Mouse (Mus musculus) forebrain, postnatal 0 days (tissue): ENCODE data around the gene Slc23a2. TPM values are rescaled to one million over a fixed set of nuclear protein-coding genes. Genes with fewer than 3 reads are reported as not detected.

Experiments
- ATAC-seq: fragments of 200-750 bp; cut with Nextera tagmentation; 2 replicates; pipeline ENCODE4 v1.8.0; 2017; ENCODE audit warnings: mild to moderate bottlenecking, moderate library complexity
- DNase-seq: peaks from one replicate; pipeline ENCODE4 v3.0.0-alpha.2; 2015
- H3K27ac ChIP-seq: fragments of 300-500 bp; sonication (generic); 2 replicates; pipeline ENCODE4 v1.5.1; 2014; ENCODE audit warnings: low read depth, mild to moderate bottlenecking, antibody characterized with exemption, low read length, moderate library complexity, mixed read lengths
- H3K27me3 ChIP-seq: fragments of 300-500 bp; sonication (generic); 2 replicates; pipeline ENCODE4 v1.6.1; 2014; ENCODE audit warnings: mild to moderate bottlenecking, low read length, mixed read lengths; ENCODE audit not compliant: insufficient read depth
- H3K36me3 ChIP-seq: fragments of 300-500 bp; sonication (generic); 2 replicates; pipeline ENCODE4 v1.6.1; 2014; ENCODE audit warnings: mild to moderate bottlenecking, moderate library complexity; ENCODE audit not compliant: insufficient read depth
- H3K4me1 ChIP-seq: fragments of 300-500 bp; sonication (generic); 2 replicates; pipeline ENCODE4 v1.6.1; 2014; ENCODE audit warnings: antibody characterized with exemption; ENCODE audit not compliant: insufficient read depth
- H3K4me2 ChIP-seq: fragments of 300-500 bp; sonication (generic); 2 replicates; pipeline ENCODE4 v1.6.1; 2014; ENCODE audit warnings: low read depth, mild to moderate bottlenecking, moderate library complexity
- H3K4me3 ChIP-seq: fragments of 300-500 bp; sonication (generic); 2 replicates; pipeline ENCODE4 v1.5.1; 2014; ENCODE audit warnings: low read depth, low read length, mixed read lengths
- H3K9ac ChIP-seq: fragments of 300-500 bp; sonication (generic); 2 replicates; pipeline ENCODE4 v1.6.1; 2014; ENCODE audit warnings: mild to moderate bottlenecking
- H3K9me3 ChIP-seq: fragments of 300-500 bp; sonication (generic); 2 replicates; pipeline ENCODE4 v1.6.1; 2016; ENCODE audit warnings: low read length
- CTCF ChIP-seq: sonication (generic); IDR thresholded peaks from 2 replicates; pipeline ENCODE4 v1.5.1; 2016; ENCODE audit warnings: antibody characterized with exemption, control low read depth, low read depth
- WGBS: fragments of 180-500 bp; shearing (Covaris S2); extraction: QIAGEN DNeasy Blood & Tissue Kit; methylation state at CpG from one replicate; pipeline ENCODE4 v1.1.7; 2014; 5-methylcytosine and 5-hydroxymethylcytosine counted together
- polyA plus RNA-seq: library from polyadenylated mRNA; unstranded; fragments of >200 nt; fragmentation: Nextera tagmentation; extraction: Ambion mirVana; gene quantifications from 2 replicates; pipeline ENCODE4 v1.2.1, GENCODE M21; 2015
- total RNA-seq: library from RNA; depleted of rRNA; stranded (reverse); fragments of >200 nt; gene quantifications from 2 replicates; pipeline ENCODE4 v1.2.3, GENCODE M21; 2014

Gene Slc23a2
- total and polyA plus RNA-seq, 2 experiments from 2014 or later: 36.2 to 57.2 TPM

DNA sequence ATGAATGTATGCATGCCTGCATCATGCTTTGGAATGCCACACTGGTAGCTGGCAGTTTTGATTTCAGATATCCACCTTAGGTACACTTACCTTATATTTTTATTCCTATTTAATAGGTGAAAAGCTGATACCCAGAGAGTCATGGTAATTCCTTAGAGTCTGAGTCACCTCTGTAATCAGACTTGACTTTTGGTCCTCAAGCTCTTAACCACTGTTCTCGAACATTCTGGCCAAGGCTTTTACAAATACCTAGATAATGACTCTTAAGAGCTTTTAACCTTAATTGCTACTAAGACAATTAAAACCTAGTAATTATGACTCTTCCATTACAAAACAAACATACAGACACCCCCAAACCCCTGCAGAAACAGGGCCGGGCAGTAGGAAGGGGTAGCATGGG lies 51.2 kb downstream of the Slc23a2 start:
- H3K36me3 ChIP-seq: peaks cover 36% of the 10 kb centered on the region
- TF ChIP-seq CTCF: no peak
- no peaks in the 10 kb centered on the region for H3K27me3 ChIP-seq
- no peak overlapping the region for H3K4me2 ChIP-seq
- no peaks in the 10 kb centered on the region for H3K9me3 ChIP-seq
- no peak for DNase-seq
- no peak overlapping the region for H3K4me3 ChIP-seq
- H3K9ac ChIP-seq: no peak overlapping the region
- 70% methylated on average over 2 of the region's 2 CpGs for WGBS
- ATAC-seq: no peak
- H3K27ac ChIP-seq: no peak overlapping the region
- H3K4me1 ChIP-seq: no peaks in the 10 kb centered on the region

DNA sequence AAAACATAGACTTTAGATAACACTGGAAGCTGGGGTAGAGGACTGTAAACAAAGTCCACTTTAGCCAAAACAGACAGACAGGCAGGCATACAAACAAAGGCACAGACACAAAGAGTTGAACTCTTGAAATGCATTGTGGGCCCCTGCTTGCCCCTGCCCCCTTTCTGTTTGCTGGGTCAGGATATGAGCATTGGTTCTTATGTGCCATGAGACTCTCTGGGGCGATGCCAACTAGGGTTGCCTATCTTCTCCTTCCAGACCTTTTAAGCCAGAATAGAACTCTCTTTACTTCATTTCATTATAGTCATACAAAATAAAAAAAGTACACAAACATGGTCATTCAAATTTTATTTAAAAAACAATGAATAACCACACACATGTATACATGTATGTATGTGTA lies 51.6 kb downstream of the Slc23a2 start:
- Histone ChIP-seq H3K9ac (no peak overlapping the region), H3K4me2 (no peak overlapping the region), H3K27ac (no peak overlapping the region), H3K9me3 (no peaks in the 10 kb centered on the region), H3K27me3 (no peaks in the 10 kb centered on the region), H3K4me1 (no peaks in the 10 kb centered on the region), H3K36me3 (peaks cover 38% of the 10 kb centered on the region), H3K4me3 (no peak overlapping the region)
- DNase-seq (no peak), ATAC-seq (no peak)
- 95% methylated on average over 1 of the region's 1 CpGs for WGBS
- TF ChIP-seq CTCF: no peak

DNA sequence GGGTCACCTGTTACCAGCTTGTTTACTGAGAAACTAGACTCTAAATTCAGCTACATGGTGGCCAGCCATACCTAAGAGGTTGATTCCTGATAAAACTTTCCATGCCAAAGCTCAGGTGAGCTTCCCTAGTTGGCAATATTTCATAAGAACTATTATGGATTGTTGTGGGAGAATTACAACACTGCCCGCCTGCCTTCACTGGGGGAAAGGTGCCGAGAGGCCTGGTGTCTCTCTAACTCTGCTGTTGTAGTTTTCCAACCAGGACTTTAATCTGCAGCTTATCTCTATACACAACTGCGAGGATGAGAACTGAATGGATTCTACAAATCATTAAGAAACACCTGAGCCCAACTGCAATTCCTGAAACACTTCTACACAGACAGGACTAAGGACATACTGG lies 52.2 kb downstream of the Slc23a2 start:
- Histone ChIP-seq H3K36me3 (peaks cover 40% of the 10 kb centered on the region), H3K9ac (no peak overlapping the region), H3K4me1 (no peaks in the 10 kb centered on the region), H3K4me3 (no peak overlapping the region), H3K4me2 (no peak overlapping the region), H3K27ac (no peak overlapping the region), H3K9me3 (no peaks in the 10 kb centered on the region), H3K27me3 (no peaks in the 10 kb centered on the region)
- 92% methylated on average over 3 of the region's 3 CpGs for WGBS
- DNase-seq (no peak), ATAC-seq (no peak)
- no peak for TF ChIP-seq CTCF

DNA sequence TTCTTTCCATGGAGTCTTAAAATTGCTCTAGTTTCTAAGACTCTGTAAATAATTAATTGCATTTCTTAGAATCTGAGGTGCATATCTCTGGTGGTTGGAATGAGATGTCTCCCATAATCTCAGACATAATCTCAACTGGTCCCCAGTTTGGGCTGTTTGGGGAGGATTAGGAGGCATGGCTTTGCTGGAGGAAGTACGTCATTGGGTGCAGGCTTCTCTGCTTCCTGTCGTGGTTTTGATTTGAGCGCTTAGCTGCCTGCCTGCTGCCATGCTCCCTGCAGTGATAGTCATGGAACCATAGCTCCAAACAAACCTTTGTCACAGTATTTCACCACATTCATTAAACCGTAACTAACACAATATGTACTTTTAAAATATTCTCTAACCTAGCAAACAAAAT lies 53.2 kb downstream of the Slc23a2 start:
- Histone ChIP-seq H3K9me3 (no peaks in the 10 kb centered on the region), H3K36me3 (peaks cover 49% of the 10 kb centered on the region), H3K4me2 (no peak overlapping the region), H3K27ac (no peak overlapping the region), H3K4me1 (no peaks in the 10 kb centered on the region), H3K9ac (no peak overlapping the region), H3K4me3 (no peak overlapping the region), H3K27me3 (no peaks in the 10 kb centered on the region)
- ATAC-seq (no peak), DNase-seq (no peak)
- no peak for TF ChIP-seq CTCF
- WGBS: 73% methylated on average over 4 of the region's 4 CpGs

DNA sequence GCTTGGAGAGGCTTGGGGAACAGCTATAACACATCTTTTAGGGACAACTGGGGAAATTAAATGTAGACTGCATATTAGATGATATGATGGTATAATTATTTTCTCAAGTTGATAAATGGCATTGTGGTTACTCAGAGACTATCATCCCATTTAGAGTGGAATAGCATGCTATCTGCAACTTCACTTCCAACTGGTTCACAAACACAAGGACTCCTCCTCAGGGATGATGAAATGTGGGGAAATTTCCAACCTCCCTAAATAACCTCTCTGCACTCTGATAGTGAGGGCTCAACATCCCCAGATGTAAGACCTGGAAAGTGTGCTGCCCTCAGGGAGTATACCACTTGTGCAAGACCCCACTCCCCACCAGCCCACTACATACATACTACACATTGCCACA lies 60.1 kb downstream of the Slc23a2 start:
- ATAC-seq (no peak), DNase-seq (no peak)
- no peaks in the 10 kb centered on the region for H3K9me3 ChIP-seq
- H3K4me3 ChIP-seq: no peak overlapping the region
- no peak overlapping the region for H3K27ac ChIP-seq
- H3K36me3 ChIP-seq: peaks cover 43% of the 10 kb centered on the region
- no peak overlapping the region for H3K9ac ChIP-seq
- TF ChIP-seq CTCF: no peak
- no peaks in the 10 kb centered on the region for H3K4me1 ChIP-seq
- H3K4me2 ChIP-seq: no peak overlapping the region
- H3K27me3 ChIP-seq: no peaks in the 10 kb centered on the region

DNA sequence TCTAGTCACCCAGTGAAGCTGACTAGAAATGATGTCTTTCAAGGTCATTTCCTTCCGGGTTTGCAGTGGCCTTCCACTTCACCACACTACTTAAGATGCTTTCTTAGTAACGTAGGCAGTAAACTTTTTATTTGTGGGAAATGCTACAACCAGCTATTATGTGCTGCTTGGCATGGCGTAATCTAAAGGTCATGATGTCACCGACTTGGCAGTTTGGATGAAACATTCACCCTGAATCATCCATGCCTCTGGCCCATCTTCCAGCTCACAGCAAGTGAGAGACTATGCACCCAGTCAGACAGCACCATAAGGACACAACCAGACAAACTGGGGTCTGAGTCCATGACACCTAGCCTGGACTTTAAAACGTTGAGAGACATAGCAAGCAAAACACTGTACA lies 60.5 kb downstream of the Slc23a2 start:
- Histone ChIP-seq H3K9ac (no peak overlapping the region), H3K36me3 (peaks cover 43% of the 10 kb centered on the region), H3K4me1 (no peaks in the 10 kb centered on the region), H3K9me3 (no peaks in the 10 kb centered on the region), H3K27me3 (no peaks in the 10 kb centered on the region), H3K4me2 (no peak overlapping the region), H3K27ac (no peak overlapping the region), H3K4me3 (no peak overlapping the region)
- 86% methylated on average over 5 of the region's 5 CpGs for WGBS
- TF ChIP-seq CTCF: no peak
- no peak for DNase-seq
- no peak for ATAC-seq

DNA sequence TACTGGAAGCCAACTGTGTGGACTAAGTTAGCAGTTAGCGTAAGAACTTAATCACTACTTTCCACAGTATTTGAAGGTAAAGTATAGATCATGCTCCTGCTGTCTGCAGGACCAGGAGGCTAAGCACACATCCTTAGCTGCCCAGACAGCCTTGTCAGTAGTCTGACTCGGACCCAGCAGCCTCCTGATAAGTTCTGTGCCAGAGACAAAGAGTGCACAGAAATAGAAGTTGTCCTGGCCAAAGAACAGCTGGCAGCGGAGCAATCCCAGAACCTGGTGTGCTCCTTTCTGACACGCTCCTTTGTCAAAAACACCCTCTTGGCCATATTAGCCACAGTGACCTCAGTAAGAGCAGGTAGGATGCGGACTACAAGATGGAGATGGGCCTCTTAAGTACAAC lies 65.8 kb downstream of the Slc23a2 start:
- Histone ChIP-seq H3K4me3 (no peak overlapping the region), H3K27ac (no peak overlapping the region), H3K4me1 (no peaks in the 10 kb centered on the region), H3K36me3 (peaks cover 23% of the 10 kb centered on the region), H3K9me3 (no peaks in the 10 kb centered on the region), H3K27me3 (no peaks in the 10 kb centered on the region), H3K9ac (no peak overlapping the region), H3K4me2 (no peak overlapping the region)
- DNase-seq (no peak), ATAC-seq (no peak)
- no peak for TF ChIP-seq CTCF
- WGBS: 81% methylated on average over 5 of the region's 5 CpGs

DNA sequence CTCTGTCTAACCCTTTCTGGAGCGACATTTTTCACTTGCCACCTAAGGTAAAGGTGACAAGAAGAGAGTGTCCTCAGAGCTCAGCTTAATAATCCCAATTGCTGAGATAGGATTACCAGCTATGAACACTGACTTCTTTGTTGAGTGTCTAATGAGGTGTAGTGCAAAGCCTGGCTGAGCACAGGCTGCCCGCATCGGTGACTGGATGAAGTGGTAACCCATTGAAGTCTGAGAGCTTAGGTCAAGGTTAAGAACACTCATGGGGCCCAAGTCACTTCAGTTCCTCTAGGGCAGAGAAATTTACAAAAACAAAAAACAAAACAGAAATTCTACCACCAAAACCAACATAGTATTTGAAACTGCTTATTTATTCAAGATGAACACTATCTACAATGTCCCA lies 71.9 kb downstream of the Slc23a2 start:
- DNase-seq: no peak
- Histone ChIP-seq H3K9ac (no peak overlapping the region), H3K4me2 (no peak overlapping the region), H3K4me1 (no peaks in the 10 kb centered on the region), H3K36me3 (peaks cover 43% of the 10 kb centered on the region), H3K27ac (no peak overlapping the region), H3K4me3 (no peak overlapping the region), H3K9me3 (no peaks in the 10 kb centered on the region), H3K27me3 (no peaks in the 10 kb centered on the region)
- 67% methylated on average over 3 of the region's 3 CpGs for WGBS
- no peak for TF ChIP-seq CTCF
- no peak for ATAC-seq
